Mouse (Mus musculus): ENCODE data around the gene Syne4. TPM values are rescaled to one million over a fixed set of nuclear protein-coding genes. Genes with fewer than 3 reads are reported as not detected.

Syne4 gene
- total RNA-seq, 2 experiments from 2014 or later = 0.81 to 1.3 TPM

GRCm38 (mm10) chr7:30294296-30294695 is 20.3 kb upstream of the Syne4 start:
- intact Hi-C loops (cut with DNase I) = no loop called here
- DNase-seq = no peak

DNA sequence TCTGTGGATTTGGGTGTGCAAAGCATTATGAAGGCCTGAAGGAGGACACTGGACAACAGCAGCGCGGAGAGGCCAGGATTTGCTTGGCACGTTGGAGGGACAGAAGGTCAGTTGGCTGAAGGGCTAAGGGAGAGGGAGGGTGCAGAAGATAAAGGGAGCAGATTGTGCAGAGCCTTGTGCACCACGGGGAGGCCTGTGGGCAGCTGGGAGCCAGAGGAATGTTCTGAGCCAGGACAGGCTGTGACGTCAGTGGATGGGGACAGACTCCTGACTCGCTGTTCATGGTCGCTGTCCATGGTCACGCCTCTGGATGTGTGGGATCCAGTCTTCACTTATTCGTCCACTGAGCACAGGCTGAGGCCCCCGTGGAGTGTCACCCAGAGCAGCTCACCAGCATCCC is 19.5 kb upstream of the Syne4 start:
- peak; percentile 57 to 59 for DNase-seq
- intact Hi-C loops (cut with DNase I) = no loop called here

GRCm38 (mm10) chr7:30296816-30297215 is 17.8 kb upstream of the Syne4 start:
- intact Hi-C loops (cut with DNase I) = no loop called here
- no peak for DNase-seq

GRCm38 (mm10) chr7:30297266-30297665 is 17.3 kb upstream of the Syne4 start:
- no peak for DNase-seq
- intact Hi-C loops (cut with DNase I) = no loop called here

GRCm38 (mm10) chr7:30300914-30301313 is 13.7 kb upstream of the Syne4 start:
- peak; percentile 25 to 40 for DNase-seq
- intact Hi-C loops (cut with DNase I) = no loop called here

- intact Hi-C loops (cut with DNase I) = no loop called here
Measured at GRCm38 (mm10) chr7:30306083-30306779, 8.4 kb upstream of the Syne4 start.

GRCm38 (mm10) chr7:30308076-30309005 is 6.3 kb upstream of the Syne4 start, which contains the start of gene Alkbh6:
TSS of gene Alkbh6 (plus strand) at chr7:30308717.
- intact Hi-C loops (cut with DNase I) = no loop called here
- peak; percentile 86 to 87 for DNase-seq

More at GRCm38 (mm10) chr7:30306083-30306779, 8.4 kb upstream of the Syne4 start:
- no peak for DNase-seq

- intact Hi-C loops (cut with DNase I) = no loop called here
- no peak for DNase-seq
Measured at GRCm38 (mm10) chr7:30309395-30310129, 5.0 kb upstream of the Syne4 start.

DNA sequence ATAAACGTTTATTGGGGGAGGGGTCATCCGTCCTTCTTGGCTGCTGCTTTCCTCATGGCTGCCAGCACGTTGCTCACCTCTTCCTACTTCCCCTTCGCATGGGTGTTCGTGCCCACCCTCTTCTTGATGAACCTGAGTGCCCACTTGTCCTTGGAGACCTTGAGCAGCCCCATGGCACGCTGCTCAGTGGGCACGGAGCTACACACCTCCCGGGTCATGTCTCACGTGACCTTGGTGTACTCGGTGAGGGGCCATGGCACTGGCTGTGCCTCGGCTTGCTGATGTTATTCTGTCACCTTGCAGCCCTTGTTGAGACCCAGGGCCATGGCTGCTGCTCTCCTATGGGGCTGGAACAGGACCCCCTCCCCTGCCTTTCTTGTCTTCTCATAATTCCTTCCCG is 4.5 kb upstream of the Syne4 start:
- intact Hi-C loops (cut with DNase I) = no loop called here

GRCm38 (mm10) chr7:30313666-30314320 is 814 bp upstream of the Syne4 start:
- no peak for DNase-seq
- intact Hi-C loops (cut with DNase I) = no loop called here

More for the DNA sequence above, 4.5 kb upstream of the Syne4 start:
- DNase-seq = no peak

GRCm38 (mm10) chr7:30315559-30316529 is 1.2 kb downstream of the Syne4 start:
- intact Hi-C loops (cut with DNase I) = no loop called here

GRCm38 (mm10) chr7:30318142-30318541 is 3.5 kb downstream of the Syne4 start:
- intact Hi-C loops (cut with DNase I) = no loop called here
- DNase-seq = no peak

More at GRCm38 (mm10) chr7:30315559-30316529, 1.2 kb downstream of the Syne4 start:
- DNase-seq = no peak

DNA sequence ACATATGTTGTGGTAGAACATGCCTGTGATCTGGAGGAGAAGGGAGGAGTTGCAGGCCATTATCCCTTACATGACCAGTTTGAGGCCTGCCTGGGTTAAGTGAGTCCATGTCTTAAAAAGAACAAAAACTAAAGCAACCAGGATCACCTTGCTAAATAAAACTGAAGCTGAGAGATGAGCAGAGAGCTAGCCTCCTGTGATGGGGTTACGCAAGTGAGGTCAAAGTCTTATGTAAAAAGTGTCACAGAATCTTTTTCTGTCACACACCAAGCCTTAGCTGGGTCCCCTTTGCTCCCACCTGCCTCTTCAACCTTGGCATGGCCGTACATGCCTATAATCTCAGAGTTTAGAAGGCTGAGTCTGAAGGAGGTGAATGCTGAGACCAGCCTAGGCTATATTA is 6.3 kb downstream of the Syne4 start:
- intact Hi-C loops (cut with DNase I) = no loop called here

DNA sequence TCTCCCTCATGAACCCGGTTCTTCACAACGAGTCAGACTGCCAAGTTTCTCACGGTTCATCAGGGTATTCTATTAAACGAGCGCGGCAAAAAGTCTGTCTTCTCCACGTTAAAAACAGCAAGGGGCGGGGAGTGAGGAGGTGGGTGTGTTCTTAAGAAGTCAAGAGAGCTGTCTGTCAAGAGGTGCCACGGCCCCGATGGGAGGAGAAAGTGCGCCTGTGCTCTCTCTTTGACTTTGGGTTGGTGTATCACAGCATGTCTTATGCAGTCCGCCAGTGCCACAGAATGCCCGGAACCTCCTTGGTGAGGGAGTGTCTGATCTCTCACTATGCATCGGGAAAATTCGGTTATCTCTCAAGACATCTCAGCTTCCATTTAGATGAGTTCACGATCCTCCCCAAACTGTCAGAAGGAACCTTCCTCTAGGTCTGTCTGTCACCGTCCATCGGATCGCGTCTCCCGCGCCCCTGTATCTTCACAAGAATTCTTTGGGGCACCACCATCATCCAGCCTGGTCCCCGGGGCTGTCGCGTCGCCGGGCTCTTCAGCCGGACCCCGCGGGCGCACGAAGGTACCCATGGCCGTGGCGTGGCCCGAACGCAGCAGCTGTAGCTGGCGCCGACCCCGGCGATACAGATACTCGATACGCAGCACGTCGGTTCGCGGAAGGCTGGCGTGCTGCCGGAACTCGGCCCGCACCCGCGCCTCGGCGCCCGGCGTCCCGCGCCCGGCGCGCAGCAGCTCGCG is 7.1 kb downstream of the Syne4 start, which contains the start of gene E130208F15Rik:
Gene E130208F15Rik (plus strand): TSS at position 202 of the 746 bp plus-strand sequence.
- intact Hi-C loops (cut with DNase I) = no loop called here
- peak; percentile 60 for DNase-seq

More for the DNA sequence above, 6.3 kb downstream of the Syne4 start:
- DNase-seq = no peak

- intact Hi-C loops (cut with DNase I) = no loop called here
- DNase-seq = peak; percentile 94 to 97
Measured at GRCm38 (mm10) chr7:30322285-30322667, 7.7 kb downstream of the Syne4 start.

DNA sequence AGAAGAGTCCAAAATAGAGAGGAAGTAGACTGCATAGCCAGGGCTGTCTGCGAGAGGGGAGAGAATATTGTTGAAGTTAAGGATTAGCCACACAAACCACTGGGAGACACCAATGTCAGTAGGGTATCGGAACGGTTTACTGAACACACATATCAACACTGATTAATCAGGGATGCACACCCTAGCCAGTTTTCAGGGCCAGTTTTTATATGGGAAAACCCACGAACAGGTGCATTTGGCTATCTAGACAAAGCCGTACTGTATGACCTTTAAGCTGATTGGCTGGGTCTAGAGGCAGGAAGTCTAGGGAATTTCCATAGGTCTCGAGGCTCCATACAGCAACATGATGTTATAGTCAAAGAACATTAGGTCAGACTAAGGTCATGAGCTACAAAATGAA is 8.3 kb downstream of the Syne4 start:
- no peak for DNase-seq
- intact Hi-C loops (cut with DNase I) = no loop called here

DNA sequence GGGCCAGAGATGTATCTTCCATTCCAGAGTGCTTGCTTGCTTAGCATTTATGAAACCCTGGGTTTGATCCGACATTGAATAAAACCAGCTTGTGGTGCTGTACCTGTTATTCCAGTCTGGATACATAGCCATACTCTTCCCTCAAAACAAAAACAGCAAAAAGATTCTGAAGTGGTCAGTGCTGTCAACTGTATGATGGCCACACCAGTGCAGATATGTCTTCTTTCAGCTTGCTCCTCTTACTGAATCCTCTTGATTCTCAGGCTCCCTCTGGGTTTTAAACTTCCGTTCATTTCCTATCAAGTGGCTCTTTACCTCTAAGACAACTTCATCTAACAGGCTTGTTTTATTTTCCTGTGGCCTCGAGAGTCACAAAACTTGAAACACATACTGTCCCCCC is 9.2 kb downstream of the Syne4 start, which contains the start of gene Sdhaf1:
Gene Sdhaf1 (minus strand): TSS at position 101 of the 400 bp plus-strand sequence.
- intact Hi-C loops (cut with DNase I) = no loop called here
- DNase-seq = no peak

DNA sequence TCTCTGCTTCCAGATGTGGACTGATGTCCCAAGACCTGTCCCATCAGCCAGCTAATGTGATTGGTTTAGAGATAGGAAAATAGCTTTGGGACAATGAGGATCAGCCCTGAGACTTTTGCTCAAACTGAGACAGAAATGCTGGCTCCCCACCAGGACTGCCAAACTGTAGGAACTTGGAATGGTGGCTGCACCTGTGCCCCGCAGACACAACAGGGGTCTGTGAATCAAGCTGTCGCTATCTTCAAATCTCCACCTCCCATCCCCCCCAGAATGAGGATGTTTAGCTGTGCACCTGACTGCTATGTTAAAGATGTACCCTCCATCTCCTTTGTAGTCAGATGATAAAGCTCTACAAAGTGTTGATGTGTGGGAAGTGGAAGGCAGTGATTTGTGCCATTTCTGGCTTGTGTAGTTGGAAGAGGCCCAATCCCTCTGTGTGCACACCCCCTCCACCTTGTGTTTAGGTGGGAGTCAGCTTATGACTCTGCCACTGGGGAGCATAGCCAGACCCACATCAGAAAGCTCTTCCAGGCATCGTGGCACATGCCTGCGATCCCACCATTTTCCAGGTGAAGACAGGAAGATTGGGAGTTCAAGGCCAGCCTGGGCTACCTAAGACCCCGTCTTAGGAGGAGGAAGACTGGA is 9.8 kb downstream of the Syne4 start:
- no peak for DNase-seq
- intact Hi-C loops (cut with DNase I) = no loop called here

Data from heart, postnatal 36 days (tissue).